Mouse (Mus musculus) adipocyte (in vitro differentiated cells): ENCODE results near the gene Kdm4c.
"Not testable (repeated sequence)": the region's sequence is repeated elsewhere in the genome, so short reads cannot be mapped to it uniquely, and the experiment has no call there.

Experiments
- DNase-seq: peaks from one replicate; pipeline ENCODE4 v3.0.0-alpha.2; 2016; ENCODE audit warnings: low spot score

The Kdm4c gene

DNA sequence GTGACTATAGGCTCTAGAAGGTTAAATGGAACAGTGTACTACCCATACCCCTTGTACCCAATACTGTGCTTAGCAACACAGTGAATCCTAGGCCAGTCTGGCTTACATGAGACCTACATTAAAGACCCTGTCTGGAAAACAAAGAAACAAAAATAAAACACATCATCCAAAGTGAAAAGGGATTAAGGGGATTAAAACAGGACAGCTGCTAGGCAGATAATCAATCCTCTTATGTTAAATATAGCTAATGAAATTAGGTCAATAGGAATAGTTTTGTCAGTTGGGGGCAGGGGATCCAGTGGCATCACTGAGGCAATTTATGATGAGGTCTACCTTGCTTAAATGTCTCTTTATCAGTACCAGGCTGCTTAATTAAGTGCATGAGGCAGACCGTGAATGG lies at the start of gene Kdm4c:
Gene Kdm4c, plus strand, starts transcription at position 322 of the 400 bp plus-strand sequence.
- DNase-seq: no peak

DNA sequence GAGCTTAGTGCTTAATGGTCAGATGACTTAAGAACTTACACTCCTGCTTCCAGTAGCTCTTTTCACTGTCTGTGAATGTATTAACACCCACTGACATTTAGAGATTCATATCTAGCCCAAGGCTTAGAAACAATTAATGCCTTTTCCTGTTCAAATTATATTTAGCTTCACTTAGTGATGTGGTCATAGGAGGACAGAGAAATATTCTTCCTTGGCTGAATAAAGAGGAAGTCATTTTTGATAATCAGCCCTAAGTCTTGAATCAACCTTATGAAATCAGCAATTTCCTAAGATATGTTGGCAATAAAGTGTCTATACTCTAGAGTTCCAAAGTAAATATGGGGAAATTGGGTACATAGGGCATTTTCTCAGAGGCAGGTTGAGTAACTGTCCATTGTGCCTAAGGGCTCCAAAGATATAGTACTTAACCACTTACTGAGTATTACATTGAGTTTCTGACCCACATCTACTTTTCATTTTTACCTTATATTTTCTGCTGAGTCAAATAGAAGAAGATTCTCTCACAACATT lies 41.0 kb upstream of the Kdm4c start:
- peak; percentile 18 for DNase-seq

DNA sequence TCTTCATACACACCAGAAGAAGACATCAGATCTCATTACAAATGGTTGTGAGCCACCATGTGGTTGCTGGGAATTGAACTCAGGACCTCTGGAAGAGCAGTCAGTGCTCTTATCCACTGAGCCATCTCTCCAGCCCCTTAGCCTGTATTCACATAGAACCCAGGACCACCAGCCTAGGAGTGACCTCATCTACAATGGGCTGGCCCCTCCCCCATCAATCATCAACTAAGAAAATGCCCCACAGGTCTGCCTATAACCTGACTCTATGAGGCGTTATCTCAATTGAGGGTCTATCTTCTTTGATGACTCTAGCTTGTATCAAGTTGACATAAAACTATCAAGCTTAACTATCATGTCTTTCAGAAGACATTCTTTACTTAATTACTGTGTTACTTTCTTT lies 20.5 kb upstream of the Kdm4c start:
- DNase-seq: not testable (repeated sequence)

DNA sequence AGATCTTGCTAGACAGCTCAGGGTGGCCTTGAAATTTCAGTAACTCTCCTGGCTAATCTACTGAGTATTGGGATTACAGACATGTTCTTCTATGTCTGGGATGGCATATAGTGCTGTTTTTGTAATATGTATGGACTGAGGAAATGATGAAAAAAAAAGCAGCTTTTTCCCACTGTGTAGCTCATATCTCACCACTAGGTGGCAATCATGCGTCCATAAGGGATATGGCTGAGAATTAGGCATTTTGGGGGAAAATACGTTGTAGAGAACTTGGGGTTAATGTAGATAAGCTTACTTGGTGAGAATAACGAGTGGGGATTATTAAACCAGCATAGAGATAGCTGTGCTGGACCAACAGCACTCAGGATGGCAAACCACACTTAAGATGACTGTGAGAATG lies 19.9 kb upstream of the Kdm4c start:
- DNase-seq: peak; percentile 9

DNA sequence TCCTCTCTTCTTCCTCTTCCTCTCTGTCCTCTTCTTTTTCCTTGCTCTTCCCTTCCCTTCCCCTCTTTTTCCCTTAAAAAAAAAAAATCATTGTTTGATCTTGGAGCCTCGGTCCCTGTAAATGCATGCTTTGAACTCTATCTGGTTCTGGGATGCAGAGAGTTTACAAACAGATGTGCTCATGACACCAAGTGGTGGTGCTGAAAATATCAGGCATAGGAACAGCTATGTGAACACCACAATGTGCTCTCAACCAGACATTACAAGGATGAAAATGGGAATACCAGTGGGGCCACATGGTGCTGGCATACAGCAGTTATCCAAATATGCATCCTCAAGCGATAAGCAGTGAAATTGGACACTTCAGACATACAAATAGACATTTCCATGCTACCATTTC lies 18.1 kb upstream of the Kdm4c start:
- DNase-seq: peak; percentile 9

DNA sequence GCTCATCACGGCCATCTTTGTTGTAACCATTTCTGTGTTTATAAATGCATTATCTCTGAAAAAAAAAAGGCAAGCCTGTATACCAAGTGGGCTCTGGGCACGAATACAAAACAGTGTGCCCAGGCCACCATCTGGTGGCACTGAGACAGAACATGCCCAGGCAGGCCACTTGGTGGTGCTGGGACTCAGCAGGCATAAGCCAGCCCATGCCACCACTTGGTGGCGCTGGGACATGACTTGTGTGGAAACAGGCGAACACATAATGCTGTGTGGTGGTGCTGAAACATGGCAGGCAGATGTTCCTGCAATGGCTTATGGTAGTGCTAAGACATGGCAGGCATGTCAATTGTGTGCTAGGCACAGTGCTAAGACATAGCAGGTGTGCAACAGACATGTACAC lies 11.3 kb upstream of the Kdm4c start:
- DNase-seq: peak; percentile 13

DNA sequence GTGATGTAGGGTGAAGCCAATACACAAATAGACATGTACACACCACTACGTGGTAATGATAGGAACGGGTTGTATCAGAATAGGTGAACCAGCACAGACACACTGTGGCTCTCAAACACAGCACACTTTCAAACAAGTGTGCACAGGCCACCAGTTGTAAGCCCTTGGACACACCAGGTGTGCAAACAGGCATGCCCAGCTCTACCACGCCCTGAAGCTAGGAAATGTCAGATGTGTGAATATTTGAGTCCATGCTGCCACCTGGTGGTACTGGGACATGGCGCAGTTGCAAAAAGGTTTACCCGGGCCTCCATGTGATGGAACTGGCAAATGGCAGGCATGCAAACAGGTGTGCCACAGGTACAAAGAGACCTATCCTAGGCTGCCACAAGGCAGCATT lies 10.9 kb upstream of the Kdm4c start:
- peak; percentile 53 for DNase-seq

DNA sequence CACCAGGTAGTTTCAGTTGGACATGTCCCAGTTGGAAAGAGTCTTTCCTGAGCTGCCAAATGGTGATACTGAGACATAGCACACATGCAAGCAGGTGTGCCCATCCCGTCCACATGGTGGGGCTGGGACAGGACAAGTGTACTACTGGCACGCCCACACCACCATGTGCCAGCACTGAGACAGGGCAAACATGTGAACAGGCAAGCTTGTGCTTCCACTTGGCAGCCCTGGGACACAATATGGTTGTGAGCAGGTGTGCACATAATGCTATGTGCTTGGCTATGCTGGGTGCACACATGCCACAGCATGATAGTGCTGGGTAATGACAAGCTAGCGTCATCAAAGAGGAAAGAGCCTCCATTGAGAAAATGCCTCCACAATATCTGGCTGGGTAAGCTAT lies 8.8 kb upstream of the Kdm4c start:
- DNase-seq: no peak

DNA sequence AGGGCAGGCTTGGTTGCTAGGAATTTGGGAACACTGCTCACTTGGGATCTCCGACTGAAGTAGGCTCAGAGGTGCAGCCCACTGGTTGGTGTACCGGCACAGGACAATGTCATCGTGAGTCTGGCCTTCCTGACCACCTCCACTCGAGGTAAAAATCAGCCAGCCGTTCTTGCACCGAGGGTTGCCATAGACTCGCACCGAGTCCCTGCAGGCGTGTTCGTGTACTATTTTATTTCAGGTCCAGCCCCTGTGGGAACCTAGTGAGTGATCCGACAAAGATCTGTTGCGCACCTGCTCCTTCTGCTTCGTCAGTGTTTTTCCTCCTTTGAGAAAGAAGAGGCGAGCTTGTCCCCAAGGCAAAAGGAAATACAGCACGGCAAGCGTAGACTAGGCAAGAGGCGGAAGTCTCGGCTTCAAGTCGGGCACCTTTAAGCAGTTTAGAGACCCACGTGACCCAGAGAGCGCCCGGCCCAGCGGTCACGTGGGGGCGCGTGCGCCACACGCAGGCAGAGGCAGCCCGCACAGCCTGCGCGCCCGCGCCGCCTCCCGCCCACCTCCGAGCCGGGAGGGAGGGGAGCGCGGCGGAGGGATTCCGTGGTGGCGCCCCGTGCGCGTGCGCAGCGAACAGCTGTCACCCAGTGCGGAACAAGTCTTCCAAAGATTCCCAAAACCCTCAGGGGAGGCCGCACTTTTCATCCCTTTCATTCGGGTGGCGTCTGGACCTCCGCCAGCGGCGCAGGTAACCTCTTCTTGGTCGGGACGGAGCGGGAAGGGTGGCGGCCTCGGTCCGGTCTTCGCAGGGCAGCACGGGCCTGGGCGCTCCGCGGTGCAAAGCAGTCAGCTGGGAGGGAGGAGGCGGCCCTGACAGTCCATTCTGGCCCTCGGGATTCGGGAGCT lies 9.3 kb downstream of the Kdm4c start:
- peak; percentile 93 for DNase-seq

DNA sequence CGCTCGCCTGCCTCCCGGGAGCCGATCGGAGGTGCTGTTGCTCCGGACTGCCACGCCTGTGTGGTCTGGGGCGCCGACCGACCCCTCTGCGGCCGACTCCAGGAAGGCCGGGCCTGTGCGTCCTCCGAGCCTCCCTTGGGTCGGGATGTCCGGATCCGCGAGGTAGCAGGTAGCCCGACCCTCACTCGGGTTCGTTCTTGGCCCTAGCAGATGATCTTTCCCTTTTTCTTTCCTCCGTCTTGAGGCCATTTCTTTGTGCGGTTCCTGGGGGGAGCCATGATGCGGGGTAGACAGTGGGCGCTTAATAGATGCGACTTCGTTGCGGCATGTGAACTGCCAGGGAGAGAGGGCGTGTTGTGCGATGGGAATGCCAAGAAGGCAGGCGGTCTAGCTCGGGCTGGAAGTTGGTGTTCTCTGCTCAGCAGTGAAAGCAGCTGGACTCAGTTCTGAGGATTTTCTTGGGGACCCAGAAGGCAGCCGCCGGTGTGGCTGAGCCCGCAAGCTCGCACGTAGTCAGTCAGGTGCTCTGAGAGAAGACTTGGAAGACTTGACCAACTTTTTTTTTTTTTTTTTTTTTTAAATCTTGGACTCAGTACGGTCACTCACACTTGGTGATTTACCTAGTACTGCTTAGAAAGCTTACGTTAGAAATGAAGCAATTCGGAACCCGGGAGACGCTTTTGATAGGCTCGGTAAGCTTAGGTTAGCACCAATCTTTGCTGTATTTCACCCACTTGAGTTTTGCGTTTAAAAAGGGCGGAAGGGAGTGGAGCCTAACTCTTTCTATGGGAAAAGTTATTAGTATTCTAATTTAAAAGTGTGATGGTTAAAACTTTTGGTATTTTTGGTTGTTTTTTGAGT lies 10.2 kb downstream of the Kdm4c start:
- DNase-seq: peak; percentile 67

DNA sequence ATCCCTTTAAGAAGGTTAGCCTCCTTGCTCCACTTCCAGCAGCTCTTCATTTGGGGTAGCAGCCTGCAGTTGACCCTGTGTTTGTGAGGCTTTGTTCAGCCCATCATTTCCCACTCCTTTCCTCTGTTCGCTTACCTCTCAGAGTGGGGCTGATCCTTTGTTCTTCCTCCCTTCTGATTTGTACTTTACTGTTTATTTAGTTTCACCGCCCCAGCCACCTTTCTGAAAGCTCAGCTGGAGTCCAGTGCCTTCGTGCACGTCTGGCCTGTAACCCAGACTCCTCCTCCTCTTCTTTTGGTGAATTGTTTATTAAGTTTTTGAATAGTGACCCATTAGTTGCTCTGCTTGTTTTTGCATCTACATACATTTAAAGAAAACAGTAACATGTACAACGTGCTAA lies 15.6 kb downstream of the Kdm4c start:
- DNase-seq: no peak

DNA sequence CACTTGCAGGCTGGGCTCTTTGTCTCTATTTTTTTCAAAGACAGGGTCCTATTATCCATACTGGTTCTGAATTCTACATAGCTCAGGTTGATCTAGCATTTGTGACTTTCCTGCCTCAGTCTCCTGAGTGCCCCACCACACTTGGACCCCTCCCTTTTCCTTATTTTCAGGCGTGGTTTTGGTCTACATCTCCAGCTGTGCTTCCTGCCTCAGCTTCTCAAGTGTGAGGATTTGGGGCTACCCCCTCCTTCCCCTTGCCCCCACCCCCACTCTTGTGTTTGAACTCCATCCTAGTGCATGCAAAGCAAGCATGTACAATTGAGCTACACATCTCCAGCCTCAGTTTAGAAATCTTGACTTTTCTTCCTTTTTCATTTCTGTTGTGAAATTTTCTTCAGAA lies 16.2 kb downstream of the Kdm4c start:
- DNase-seq: no peak

DNA sequence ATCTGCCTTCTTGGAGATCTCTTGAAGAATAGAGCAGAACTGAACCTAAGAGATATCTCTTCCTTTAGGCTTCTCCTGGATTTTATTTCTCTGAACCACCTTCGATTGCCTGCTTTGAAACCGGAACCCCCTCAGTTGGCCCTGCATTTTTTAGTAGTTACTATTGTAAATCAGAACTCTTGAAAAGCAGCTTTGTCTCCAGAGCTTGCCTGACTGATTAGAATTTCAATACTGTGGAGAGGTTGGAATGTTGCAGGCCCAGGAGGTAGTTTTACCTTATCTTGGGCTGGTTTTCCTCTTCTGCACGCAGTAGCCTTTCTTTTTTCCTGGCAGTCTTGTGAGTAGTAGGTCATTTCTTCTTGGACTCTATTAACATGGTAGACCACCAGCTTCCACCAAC lies 17.0 kb downstream of the Kdm4c start:
- DNase-seq: no peak

DNA sequence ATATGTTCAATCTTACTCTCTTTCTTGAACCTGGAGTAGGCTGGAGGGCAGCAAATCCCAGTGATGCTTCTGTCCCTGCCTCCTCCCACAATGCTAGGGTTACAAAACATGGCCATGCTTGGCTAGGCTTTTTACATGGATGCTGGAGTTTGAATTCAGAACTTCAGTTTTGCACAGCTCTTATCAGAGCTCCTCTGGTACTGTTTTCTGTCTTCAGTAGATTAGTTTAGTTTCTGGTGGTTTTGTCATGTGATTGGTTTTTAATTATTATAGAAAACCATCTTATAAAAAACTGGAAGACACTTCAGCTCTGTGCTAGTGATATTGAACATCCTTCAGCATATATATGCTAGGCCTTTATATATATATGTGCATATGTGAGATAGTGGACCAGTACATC lies 19.6 kb downstream of the Kdm4c start:
- DNase-seq: no peak

DNA sequence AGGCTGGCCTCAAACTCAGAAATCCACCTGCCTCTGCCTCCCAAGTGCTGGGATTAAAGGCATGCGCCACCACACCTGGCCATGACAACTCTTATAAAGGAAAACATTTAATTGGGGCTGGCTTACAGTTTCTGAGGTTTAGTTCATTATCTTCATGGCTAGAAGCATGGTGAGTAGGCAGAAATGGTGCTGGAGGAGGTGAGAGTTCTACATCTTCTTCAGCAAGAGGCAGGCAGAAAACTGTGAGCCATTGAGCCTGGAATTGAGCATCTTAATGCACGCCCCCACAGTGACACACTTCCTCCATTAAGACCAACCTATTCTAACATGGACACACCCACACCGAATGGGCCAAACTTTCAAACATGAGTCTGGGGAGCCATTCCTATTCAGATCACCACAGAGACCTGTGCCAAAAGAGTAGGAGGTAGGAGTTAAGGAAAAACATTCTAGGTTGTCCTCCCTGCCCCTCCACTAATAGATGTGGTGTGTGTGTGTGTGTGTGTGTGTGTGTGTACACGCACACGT lies 22.2 kb downstream of the Kdm4c start:
- DNase-seq: no peak

DNA sequence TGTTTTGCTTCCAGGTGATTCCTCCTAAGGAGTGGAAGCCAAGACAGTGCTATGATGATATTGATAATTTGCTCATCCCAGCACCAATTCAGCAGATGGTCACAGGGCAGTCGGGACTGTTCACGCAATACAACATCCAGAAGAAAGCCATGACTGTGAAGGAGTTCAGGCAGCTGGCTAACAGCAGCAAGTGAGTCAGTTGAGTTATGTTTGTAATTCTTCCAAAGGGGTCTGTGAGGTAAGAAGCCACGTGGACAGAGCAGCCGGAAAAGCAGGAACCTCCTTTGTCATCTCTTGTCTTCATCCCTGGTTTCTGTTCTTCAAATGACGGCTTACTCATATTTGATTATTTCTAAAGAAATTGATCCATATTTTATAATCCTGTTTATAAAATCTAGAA lies 28.9 kb downstream of the Kdm4c start:
- no peak for DNase-seq

DNA sequence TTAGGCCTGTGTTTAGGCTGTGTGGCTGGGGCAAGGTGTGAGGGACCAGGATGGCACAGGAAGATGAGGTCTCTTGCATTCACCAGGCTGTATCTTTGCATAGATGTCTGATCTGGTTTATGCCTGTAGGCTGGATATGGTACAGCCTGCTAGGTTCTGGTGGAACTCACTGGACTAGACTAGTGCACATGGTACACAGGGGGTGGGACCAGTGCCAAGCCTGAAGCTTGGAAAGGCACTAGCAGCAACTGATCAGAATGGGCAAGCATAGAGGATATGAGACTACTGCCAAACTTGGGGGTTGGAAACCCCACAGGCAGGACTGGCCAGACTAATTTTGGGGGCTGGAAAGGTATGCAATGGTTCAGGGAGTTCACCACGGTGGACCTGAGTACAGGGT lies 35.2 kb downstream of the Kdm4c start:
- no peak for DNase-seq

DNA sequence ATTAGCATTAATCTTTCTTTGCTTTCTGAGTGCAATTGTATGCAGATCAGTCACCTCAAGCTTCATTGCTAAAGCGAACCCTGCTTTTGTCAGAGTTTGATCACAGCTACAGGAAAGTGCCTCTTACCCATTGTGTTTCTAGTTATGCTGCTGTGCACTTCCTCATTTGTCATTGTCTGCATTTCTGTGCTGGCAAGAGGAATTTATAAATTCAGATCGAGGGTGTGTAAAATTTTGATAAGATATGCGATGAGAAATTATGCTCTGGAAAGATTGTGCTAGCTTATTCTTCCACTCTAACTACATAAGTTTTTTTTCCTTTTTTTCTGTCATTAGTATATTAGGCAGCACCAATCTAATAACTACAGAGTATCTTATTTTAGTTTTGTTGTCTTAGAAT lies 37.9 kb downstream of the Kdm4c start:
- DNase-seq: no peak

DNA sequence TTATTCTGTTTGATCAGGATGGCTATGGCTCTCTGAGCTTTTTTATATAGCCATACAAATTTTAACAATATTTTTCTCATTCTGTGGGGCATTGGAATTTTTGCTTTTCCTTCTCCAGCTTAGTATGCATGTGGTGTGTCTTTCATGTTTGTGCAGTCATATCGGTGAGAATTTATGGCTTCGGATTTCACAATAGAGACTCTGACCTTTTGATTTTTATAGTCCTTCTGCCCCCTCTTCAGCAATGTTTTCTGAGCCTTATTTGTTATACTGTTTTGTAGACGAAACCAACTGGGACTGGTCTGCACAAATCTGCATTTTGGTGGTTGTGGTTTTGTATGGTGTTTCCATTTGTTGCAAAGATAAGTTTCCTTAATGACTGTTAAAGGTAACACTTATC lies 45.6 kb downstream of the Kdm4c start:
- DNase-seq: no peak

DNA sequence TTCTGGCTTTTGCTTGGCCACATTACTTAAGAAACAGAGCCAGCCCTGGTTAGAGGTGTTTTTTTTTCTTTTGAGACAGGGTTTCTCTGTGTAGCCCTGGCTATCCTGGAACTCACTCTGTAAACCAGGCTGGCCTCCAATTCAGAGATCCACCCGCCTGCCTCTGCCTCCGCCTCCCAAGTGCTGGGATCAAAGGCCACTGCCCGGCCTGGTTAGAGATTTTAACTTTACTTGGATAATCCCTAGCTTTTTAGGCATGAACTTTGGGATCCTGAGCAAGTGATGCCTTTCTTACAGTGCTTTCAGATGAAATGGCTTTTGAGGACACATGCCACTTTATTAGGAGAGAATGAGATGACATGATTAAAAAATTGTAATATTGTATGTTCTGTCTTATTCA lies 52.4 kb downstream of the Kdm4c start:
- DNase-seq: no peak

DNA sequence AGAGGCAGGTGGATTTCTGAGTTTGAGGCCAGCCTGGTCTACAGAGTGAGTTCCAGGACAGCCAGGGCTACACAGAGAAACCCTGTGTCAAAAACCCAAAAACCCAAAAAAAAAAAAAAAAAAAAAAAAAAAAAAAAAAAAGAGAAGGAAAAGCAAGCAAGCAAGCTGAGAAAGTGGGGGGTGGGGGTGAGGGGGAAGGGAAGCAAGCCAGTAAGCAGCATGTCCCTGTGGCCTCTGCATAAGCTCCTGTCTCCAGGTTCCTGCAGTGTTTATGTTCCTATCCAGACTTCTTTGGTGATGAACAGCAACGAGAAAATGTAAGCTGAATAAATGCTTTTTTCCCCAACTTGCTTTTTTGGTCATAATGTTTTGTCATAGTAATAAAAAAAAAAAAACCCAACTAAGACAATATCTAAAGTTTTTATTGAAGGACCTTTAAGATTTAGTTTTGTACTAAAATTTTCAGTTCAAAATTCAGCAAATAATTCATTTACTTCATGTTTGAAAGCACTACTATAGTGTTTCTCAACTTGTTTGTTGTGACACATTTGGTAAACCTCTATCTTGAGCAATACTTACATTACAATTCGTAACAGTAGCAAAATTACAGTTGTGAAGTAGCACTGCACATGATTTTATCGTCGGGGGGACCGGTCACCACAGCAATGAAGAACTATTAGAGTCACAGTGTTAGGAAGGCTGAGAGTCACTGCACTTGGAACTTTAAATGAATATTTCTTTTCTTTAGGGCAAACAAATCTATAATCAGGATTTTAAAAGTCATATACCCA lies 63.2 kb downstream of the Kdm4c start:
- DNase-seq: no peak

DNA sequence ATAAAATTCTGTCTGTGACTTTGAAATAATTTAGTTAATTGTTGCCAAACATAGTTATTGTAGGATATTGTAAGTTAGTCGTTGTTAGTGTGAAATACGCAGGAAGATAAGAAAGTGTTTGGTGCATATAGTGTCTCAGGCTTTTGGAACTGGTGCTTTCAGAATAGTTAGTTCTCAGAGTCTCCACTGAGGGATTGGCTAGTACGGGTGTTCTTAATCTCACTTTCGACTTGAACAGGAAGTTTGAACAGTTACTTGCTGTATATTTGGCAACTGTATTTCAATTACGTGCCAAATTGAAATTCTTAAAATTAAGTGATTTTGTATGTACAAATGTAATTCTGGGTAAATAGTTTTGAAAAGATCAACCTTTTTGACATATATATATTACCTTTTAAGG lies 68.8 kb downstream of the Kdm4c start:
- no peak for DNase-seq
